Comparison of ENCODE assay signal across 28 mouse cellular contexts in genomic region chr5:107638366-107638765, GRCm38 (mm10). TPM values are rescaled to one million over a fixed set of nuclear protein-coding genes. Genes with fewer than 3 reads are reported as not detected.
A peak's percentile ranks its signal among the peaks of the same experiment; 100 is the strongest.
DNase-seq lines count a peak whose midpoint lies in the region; ATAC-seq lines count a peak whose summit lies in the region.
"Had no signal": no experiment of that assay in that cellular context is flagged by ENCODE, and none has a peak within 500 bp of the region (broad histone marks: within the 10 kb centered on the region; RNA-seq: fewer than 3 reads in every experiment).

No protein-coding gene starts in this region.

- no peaks in the 10 kb centered on the region for H3K36me3 ChIP-seq in intestine, embryonic 16.5 days (ENCODE audit: control insufficient read depth, insufficient read depth, low read length)
- H3K36me3 ChIP-seq: forebrain, embryonic 15.5 days had no signal

- no peaks in the 10 kb centered on the region for H3K4me1 ChIP-seq in intestine, embryonic 16.5 days (ENCODE audit: control insufficient read depth, insufficient read depth, low read length)
- H3K4me1 ChIP-seq: embryonic facial prominence, embryonic 13.5 days; forebrain, embryonic 10.5 days; forebrain, embryonic 15.5 days; hindbrain, embryonic 15.5 days; liver, embryonic 15.5 days; midbrain, embryonic 12.5 days; neural tube, embryonic 13.5 days had no signal

- peak; percentile 28; the same call in 1 of the 2 replicates for ATAC-seq in intestine, embryonic 16.5 days
- ATAC-seq: forebrain, embryonic 15.5 days; Patski had no signal

- peak; percentile 3 for DNase-seq in left cerebral cortex, adult 11 months (ENCODE audit: low spot score)
- no peak for DNase-seq in left cerebral cortex, adult 8-10 months (ENCODE audit: low spot score in 2 of 2)
- DNase-seq in right cerebral cortex, adult 2 months (ENCODE audit: low spot score in 2 of 2), result peak; percentile 8
- DNase-seq in right cerebral cortex, postnatal 36 days (ENCODE audit: low spot score in 2 of 2), result no peak
- DNase-seq in thymus, postnatal 25 days, result peak; percentile 30
- no peak for DNase-seq in MN1 (ENCODE audit: low spot score)
- DNase-seq: adrenal gland, postnatal 25 days; B cell, adult 2 months; cerebellum, adult 18-20 months; cerebellum, postnatal 10 days; heart, postnatal 14 days; kidney, adult 9 months; kidney, postnatal 10 days; layer of hippocampus, postnatal 36 days; liver; lung, embryonic 14.5 days; lung, postnatal 36 days had no signal

- H3K9me3 ChIP-seq in intestine, embryonic 16.5 days (ENCODE audit: control insufficient read depth, low read length), result no peaks in the 10 kb centered on the region
- H3K9me3 ChIP-seq: embryonic facial prominence, embryonic 13.5 days; forebrain, embryonic 10.5 days; forebrain, embryonic 15.5 days; G1E; hindbrain, embryonic 10.5 days; hindbrain, embryonic 15.5 days; liver, embryonic 15.5 days; midbrain, embryonic 12.5 days; neural tube, embryonic 13.5 days had no signal

- no peak overlapping the region for H3K4me2 ChIP-seq in intestine, embryonic 16.5 days (ENCODE audit: low read depth, low read length)
- H3K4me2 ChIP-seq: embryonic facial prominence, embryonic 13.5 days; forebrain, embryonic 15.5 days; hindbrain, embryonic 15.5 days; liver, embryonic 15.5 days; lung, embryonic 14.5 days; midbrain, embryonic 12.5 days; neural tube, embryonic 13.5 days had no signal

- no peak overlapping the region for H3K27ac ChIP-seq in intestine, embryonic 16.5 days (ENCODE audit: low read length)
- H3K27ac ChIP-seq: embryonic facial prominence, embryonic 13.5 days; forebrain, embryonic 10.5 days; forebrain, embryonic 15.5 days; hindbrain, embryonic 10.5 days; hindbrain, embryonic 15.5 days; liver, embryonic 15.5 days; midbrain, embryonic 12.5 days; neural tube, embryonic 13.5 days had no signal

- H3K9ac ChIP-seq in intestine, embryonic 16.5 days (ENCODE audit: low read depth, low read length), result no peak overlapping the region
- H3K9ac ChIP-seq: embryonic facial prominence, embryonic 13.5 days; forebrain, embryonic 15.5 days; hindbrain, embryonic 15.5 days; liver, embryonic 15.5 days; lung, embryonic 14.5 days; midbrain, embryonic 12.5 days; neural tube, embryonic 13.5 days had no signal

- no peak overlapping the region for H3K4me3 ChIP-seq in intestine, embryonic 16.5 days (ENCODE audit: low read length)
- H3K4me3 ChIP-seq: embryonic facial prominence, embryonic 13.5 days; forebrain, embryonic 10.5 days; forebrain, embryonic 15.5 days; hindbrain, embryonic 10.5 days; hindbrain, embryonic 15.5 days; liver, embryonic 15.5 days; midbrain, embryonic 12.5 days; neural tube, embryonic 13.5 days had no signal

- H3K27me3 ChIP-seq in intestine, embryonic 16.5 days (replicated peaks; ENCODE audit: control insufficient read depth, insufficient read depth, low read length), result no peaks in the 10 kb centered on the region
- H3K27me3 ChIP-seq: embryonic facial prominence, embryonic 13.5 days; forebrain, embryonic 15.5 days; hindbrain, embryonic 15.5 days; liver, embryonic 15.5 days; midbrain, embryonic 12.5 days; neural tube, embryonic 13.5 days; Patski had no signal

- whole genome bisulfite sequencing in intestine, embryonic 16.5 days, result 72% methylated on average over 8 of the region's 8 CpGs

RNA-seq across cellular contexts. Expression of gene Glmn, which starts 40.7 kb away (rescaled TPM):
- 10 to 100 TPM; 18.9 to 23.9 (median 21.4) TPM for total RNA-seq in left cerebral cortex, adult 8-10 months (2022)
- 18.2 and 21.3 TPM in 2 replicates for polyA plus RNA-seq in intestine, embryonic 16.5 days (2015; fragmentation: Nextera tagmentation; extraction: Ambion mirVana)

RNA-seq across cellular contexts. Expression of gene Rpap2, which starts 41.2 kb away (rescaled TPM):
- 10 to 100 TPM; 20.7 to 25.3 (median 23.8) TPM for total RNA-seq in left cerebral cortex, adult 8-10 months (2022)
- polyA plus RNA-seq in intestine, embryonic 16.5 days (2015; fragmentation: Nextera tagmentation; extraction: Ambion mirVana), result 11.9 and 13.8 TPM in 2 replicates

Comparison
In these comparisons a context has a peak if more than half of its experiments do, and no peak if none do; other contexts are left out.
1. DNase-seq: peak in left cerebral cortex, adult 11 months (single experiment), right cerebral cortex, adult 2 months (2 of 2) and thymus, postnatal 25 days (single experiment); none in left cerebral cortex, adult 8-10 months (0 of 2), right cerebral cortex, postnatal 36 days (0 of 2) and MN1 (single experiment).